Mouse (Mus musculus): ENCODE measurements at regions not wholly inside any gene's neighbourhood (a gene's known extent, or its start where the extent isn't known, plus 50 kb on each side); places are given as distances from the start of the nearest gene placed in this dataset.

- H3K4me1 ChIP-seq, result no peaks in the 10 kb centered on the region
- H3K4me3 ChIP-seq, result no peak overlapping the region
- no peaks in the 10 kb centered on the region for H3K27me3 ChIP-seq
- no peaks in the 10 kb centered on the region for H3K36me3 ChIP-seq
- H3K27ac ChIP-seq (replicated peaks), result no peak overlapping the region
- 69% methylated on average over 2 of the region's 2 CpGs for WGBS
- H3K9me3 ChIP-seq, result no peaks in the 10 kb centered on the region
- no peak for ATAC-seq (replicated peaks)
- H3K4me2 ChIP-seq (replicated peaks), result no peak overlapping the region
- no peak overlapping the region for H3K9ac ChIP-seq (replicated peaks)
Measured at GRCm38 (mm10) chr14:62118542-62118953, 173.8 kb upstream of the Rnaseh2b start.

DNA sequence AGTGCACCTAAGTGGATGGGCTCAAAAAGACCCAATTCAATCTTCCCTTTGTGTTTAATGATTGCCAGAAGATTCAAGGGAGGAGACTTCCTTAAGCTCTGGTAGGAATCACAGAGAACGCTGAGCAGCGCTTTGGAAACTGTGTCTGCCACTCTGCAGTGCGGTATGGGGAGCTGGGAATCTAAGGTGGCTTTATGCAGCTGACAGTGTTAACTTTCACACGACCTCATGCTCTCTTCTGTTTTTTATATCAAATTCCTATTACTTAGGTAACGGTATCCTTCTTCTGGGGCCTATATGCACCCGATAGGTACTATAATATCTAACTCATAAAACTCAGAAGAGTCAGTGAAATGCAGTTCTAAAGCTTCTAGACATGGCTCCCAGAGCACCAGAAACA is 163.5 kb upstream of the Rnaseh2b start:
- ATAC-seq (replicated peaks), result no peak
- H3K27ac ChIP-seq (replicated peaks), result no peak overlapping the region
- H3K27me3 ChIP-seq, result no peaks in the 10 kb centered on the region
- 86% methylated on average over 6 of the region's 6 CpGs for WGBS
- no peak overlapping the region for H3K9ac ChIP-seq (replicated peaks)
- H3K36me3 ChIP-seq, result no peaks in the 10 kb centered on the region
- H3K4me1 ChIP-seq, result no peaks in the 10 kb centered on the region
- no peak overlapping the region for H3K4me2 ChIP-seq (replicated peaks)
- no peaks in the 10 kb centered on the region for H3K9me3 ChIP-seq
- H3K4me3 ChIP-seq, result no peak overlapping the region

DNA sequence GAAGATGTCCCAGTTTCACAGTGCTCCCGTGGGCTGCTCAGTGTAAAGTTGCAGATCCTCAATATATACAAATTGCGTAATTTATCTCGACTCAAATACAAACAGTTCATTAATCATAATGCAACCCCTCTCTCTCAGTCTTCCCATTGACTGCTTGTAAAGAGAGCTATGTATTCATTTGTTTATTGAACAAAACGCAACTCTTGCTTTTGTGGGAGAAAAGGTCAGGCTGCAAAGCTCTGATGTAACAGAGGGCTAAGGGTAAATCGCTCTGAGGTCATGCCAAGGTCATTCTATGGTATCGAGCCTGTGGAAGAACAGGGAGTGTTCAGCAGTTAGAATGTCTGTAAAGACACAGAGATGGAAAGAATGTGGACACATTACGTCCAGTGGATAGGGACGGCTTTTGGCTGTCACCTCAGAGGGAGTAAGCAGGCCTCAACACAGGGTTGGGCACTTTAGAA is 160.0 kb upstream of the Rnaseh2b start:
- ATAC-seq (replicated peaks), result no peak
- Histone ChIP-seq H3K4me2 (replicated peaks) (no peak overlapping the region), H3K27ac (replicated peaks) (no peak overlapping the region), H3K4me3 (no peak overlapping the region), H3K9me3 (0 out of 2 replicates have a peak, but pooled peaks cover 8% of the 10 kb centered on the region), H3K9ac (replicated peaks) (no peak overlapping the region), H3K4me1 (no peaks in the 10 kb centered on the region), H3K27me3 (no peaks in the 10 kb centered on the region), H3K36me3 (no peaks in the 10 kb centered on the region)
- WGBS, result 75% methylated on average over 8 of the region's 8 CpGs

- Histone ChIP-seq H3K27me3 (no peaks in the 10 kb centered on the region), H3K4me1 (no peaks in the 10 kb centered on the region), H3K4me3 (no peak overlapping the region), H3K9me3 (0 out of 2 replicates have a peak, but pooled peaks cover 8% of the 10 kb centered on the region), H3K9ac (replicated peaks) (no peak overlapping the region), H3K27ac (replicated peaks) (no peak overlapping the region), H3K36me3 (no peaks in the 10 kb centered on the region), H3K4me2 (replicated peaks) (no peak overlapping the region)
- WGBS, result 78% methylated on average over 5 of the region's 5 CpGs
- ATAC-seq (replicated peaks), result no peak
Measured at GRCm38 (mm10) chr14:62137981-62138380, 154.4 kb upstream of the Rnaseh2b start.

GRCm38 (mm10) chr14:62144385-62145030 is 147.9 kb upstream of the Rnaseh2b start:
- no peaks in the 10 kb centered on the region for H3K4me1 ChIP-seq
- no peak overlapping the region for H3K27ac ChIP-seq (replicated peaks)
- H3K4me2 ChIP-seq (replicated peaks), result no peak overlapping the region
- H3K4me3 ChIP-seq, result no peak overlapping the region
- no peak overlapping the region for H3K9ac ChIP-seq (replicated peaks)
- H3K9me3 ChIP-seq, result no peaks in the 10 kb centered on the region
- no peaks in the 10 kb centered on the region for H3K36me3 ChIP-seq
- WGBS, result 88% methylated on average over 17 of the region's 17 CpGs
- ATAC-seq (replicated peaks), result no peak
- H3K27me3 ChIP-seq, result no peaks in the 10 kb centered on the region

GRCm38 (mm10) chr14:62157038-62157716 is 135.2 kb upstream of the Rnaseh2b start:
- no peaks in the 10 kb centered on the region for H3K36me3 ChIP-seq

DNA sequence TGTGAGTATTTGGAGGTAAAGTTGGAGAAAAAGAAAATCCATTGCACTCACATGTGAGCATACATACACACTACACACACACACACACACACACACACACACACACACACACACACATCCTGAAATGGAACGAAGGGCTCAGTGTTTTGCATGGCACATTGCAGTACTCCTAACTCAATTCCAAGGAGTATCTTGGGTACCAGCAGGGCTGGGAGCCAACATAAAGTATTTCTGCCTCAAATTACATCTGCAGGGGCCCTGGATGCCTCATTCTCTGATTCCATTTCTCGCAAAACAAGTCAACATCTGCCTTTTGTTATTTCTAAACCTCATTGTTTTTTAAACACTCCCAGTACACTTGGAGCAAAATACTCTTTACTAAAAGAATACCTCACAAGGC is 132.7 kb upstream of the Rnaseh2b start:
- ATAC-seq (replicated peaks), result no peak
- no peak overlapping the region for H3K4me2 ChIP-seq (replicated peaks)
- no peak overlapping the region for H3K27ac ChIP-seq (replicated peaks)
- no peak overlapping the region for H3K9ac ChIP-seq (replicated peaks)
- no peaks in the 10 kb centered on the region for H3K9me3 ChIP-seq
- no peaks in the 10 kb centered on the region for H3K36me3 ChIP-seq
- 75% methylated on average over 2 of the region's 2 CpGs for WGBS
- no peaks in the 10 kb centered on the region for H3K4me1 ChIP-seq
- no peak overlapping the region for H3K4me3 ChIP-seq
- no peaks in the 10 kb centered on the region for H3K27me3 ChIP-seq

More at GRCm38 (mm10) chr14:62157038-62157716, 135.2 kb upstream of the Rnaseh2b start:
- H3K4me1 ChIP-seq, result no peaks in the 10 kb centered on the region
- no peak for ATAC-seq (replicated peaks)
- H3K4me2 ChIP-seq (replicated peaks), result no peak overlapping the region
- H3K27ac ChIP-seq (replicated peaks), result no peak overlapping the region
- H3K9ac ChIP-seq (replicated peaks), result no peak overlapping the region
- no peaks in the 10 kb centered on the region for H3K9me3 ChIP-seq
- WGBS, result 85% methylated on average over 7 of the region's 7 CpGs
- H3K27me3 ChIP-seq, result no peaks in the 10 kb centered on the region
- no peak overlapping the region for H3K4me3 ChIP-seq

DNA sequence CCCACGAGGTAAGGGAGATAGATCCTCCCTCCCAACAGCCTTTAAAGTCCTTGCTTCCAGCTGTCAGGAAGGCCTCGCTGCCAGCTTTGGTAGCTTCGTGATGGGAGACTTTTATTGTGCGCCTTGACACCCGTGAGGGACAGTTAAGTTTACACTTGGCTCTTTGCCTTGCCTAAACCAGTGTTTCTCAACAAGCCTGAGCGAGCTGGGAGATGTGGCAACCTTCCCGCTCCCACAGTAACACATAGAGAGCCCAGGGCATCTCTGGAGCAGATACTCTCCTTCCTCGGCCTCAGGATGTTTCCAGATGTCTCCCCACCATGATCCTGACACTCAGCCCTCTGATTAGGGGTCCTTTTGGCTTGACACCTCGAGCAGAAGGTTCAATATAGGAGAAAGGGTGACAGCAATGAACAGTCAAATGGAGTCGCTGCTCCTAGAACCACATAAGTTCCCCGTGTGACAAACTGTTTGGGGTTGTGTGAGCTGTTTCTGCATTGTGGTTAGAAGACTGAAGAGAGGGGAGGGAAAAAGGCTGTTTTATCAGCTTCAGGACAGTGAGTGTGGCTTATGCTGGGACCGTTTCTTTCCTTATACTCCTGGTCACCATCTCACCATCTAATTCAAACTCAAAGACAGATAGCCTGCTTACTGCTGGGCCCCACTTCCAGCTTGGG is 129.1 kb upstream of the Rnaseh2b start:
- 71% methylated on average over 12 of the region's 12 CpGs for WGBS
- no peak overlapping the region for H3K9ac ChIP-seq (replicated peaks)
- no peaks in the 10 kb centered on the region for H3K4me1 ChIP-seq
- H3K27me3 ChIP-seq, result no peaks in the 10 kb centered on the region
- no peak overlapping the region for H3K27ac ChIP-seq (replicated peaks)
- no peak for ATAC-seq (replicated peaks)
- H3K4me3 ChIP-seq, result no peak overlapping the region
- no peak overlapping the region for H3K4me2 ChIP-seq (replicated peaks)
- no peaks in the 10 kb centered on the region for H3K9me3 ChIP-seq
- no peaks in the 10 kb centered on the region for H3K36me3 ChIP-seq

DNA sequence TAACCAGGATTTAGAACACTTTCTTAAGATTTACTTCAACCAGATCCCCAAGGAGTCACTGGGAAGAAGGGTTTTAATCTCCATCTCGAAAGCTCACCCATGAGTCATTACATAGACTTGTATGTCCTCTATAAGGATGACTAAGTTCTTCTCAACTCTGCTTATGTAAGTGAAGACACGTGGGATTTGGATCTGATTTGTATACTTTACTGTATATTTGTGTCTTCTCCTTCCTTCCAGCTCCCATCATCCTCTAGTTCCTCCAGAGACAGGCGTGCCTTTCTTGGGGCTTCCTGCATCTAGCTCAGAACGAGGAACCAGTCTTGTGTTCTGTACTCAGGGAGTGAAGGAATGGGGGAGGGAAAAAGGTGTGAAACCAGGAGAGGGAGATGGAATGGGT is 127.5 kb upstream of the Rnaseh2b start:
- 82% methylated on average over 4 of the region's 4 CpGs for WGBS
- ATAC-seq (replicated peaks), result no peak

DNA sequence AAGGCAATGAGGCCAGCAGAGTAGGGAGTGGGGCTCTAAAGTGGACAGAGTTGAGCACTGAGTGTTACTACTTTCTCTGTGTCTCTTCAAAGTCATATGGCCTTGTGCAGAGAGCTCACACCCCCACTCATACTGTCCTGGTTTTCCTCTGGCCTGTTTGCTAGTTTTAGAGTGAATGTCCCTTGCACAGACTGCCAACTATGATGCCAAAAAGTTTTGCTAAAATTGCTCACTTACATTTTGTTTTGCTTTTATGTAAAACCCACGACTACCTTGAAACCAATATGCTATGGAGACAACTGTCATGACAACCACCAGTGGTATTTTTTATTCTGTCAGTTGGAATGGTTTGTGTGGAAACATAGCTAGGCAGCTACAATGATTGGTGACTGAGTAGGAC is 126.4 kb upstream of the Rnaseh2b start:
- H3K4me1 ChIP-seq, result no peaks in the 10 kb centered on the region
- no peak overlapping the region for H3K4me3 ChIP-seq
- H3K27ac ChIP-seq (replicated peaks), result no peak overlapping the region
- H3K9me3 ChIP-seq, result no peaks in the 10 kb centered on the region
- H3K36me3 ChIP-seq, result no peaks in the 10 kb centered on the region
- no peak overlapping the region for H3K9ac ChIP-seq (replicated peaks)
- no peak overlapping the region for H3K4me2 ChIP-seq (replicated peaks)
- no peaks in the 10 kb centered on the region for H3K27me3 ChIP-seq
- ATAC-seq (replicated peaks), result no peak
- WGBS, result 77% methylated on average over 1 of the region's 1 CpGs

More for the DNA sequence above, 127.5 kb upstream of the Rnaseh2b start:
- H3K4me3 ChIP-seq, result no peak overlapping the region
- H3K4me2 ChIP-seq (replicated peaks), result no peak overlapping the region
- no peaks in the 10 kb centered on the region for H3K9me3 ChIP-seq
- no peak overlapping the region for H3K9ac ChIP-seq (replicated peaks)
- no peaks in the 10 kb centered on the region for H3K36me3 ChIP-seq
- H3K4me1 ChIP-seq, result no peaks in the 10 kb centered on the region
- no peak overlapping the region for H3K27ac ChIP-seq (replicated peaks)
- no peaks in the 10 kb centered on the region for H3K27me3 ChIP-seq

GRCm38 (mm10) chr14:62166596-62166995 is 125.8 kb upstream of the Rnaseh2b start:
- 50% methylated on average over 5 of the region's 5 CpGs for WGBS
- Histone ChIP-seq H3K27me3 (no peaks in the 10 kb centered on the region), H3K9me3 (no peaks in the 10 kb centered on the region), H3K4me3 (no peak overlapping the region), H3K36me3 (no peaks in the 10 kb centered on the region), H3K27ac (replicated peaks) (no peak overlapping the region), H3K9ac (replicated peaks) (no peak overlapping the region), H3K4me2 (replicated peaks) (no peak overlapping the region), H3K4me1 (peaks cover 4% of the 10 kb centered on the region)
- ATAC-seq (replicated peaks), result no peak

DNA sequence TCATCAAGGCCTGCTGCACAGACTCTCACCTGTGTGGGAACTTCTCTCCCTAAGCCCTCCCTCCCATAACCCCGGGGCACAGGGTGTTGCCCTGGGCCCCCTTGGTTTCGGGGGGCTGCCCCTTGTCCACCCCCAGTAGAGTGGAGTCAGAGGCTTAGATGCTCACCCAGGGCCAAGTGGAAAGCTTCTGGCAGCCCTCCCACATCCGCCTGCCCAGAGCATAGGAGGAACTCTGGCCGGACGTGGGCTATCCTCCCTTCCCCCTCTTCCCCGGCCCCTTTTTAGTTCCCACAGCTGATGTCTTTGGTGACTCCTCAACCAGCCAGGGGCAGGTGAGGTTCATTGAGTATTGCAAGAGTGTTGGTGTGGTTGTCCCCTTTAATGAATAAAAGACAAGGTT is 125.3 kb upstream of the Rnaseh2b start:
- H3K9me3 ChIP-seq, result no peaks in the 10 kb centered on the region
- H3K4me1 ChIP-seq, result peaks cover 7% of the 10 kb centered on the region
- no peak overlapping the region for H3K4me3 ChIP-seq
- H3K27me3 ChIP-seq, result no peaks in the 10 kb centered on the region
- H3K36me3 ChIP-seq, result no peaks in the 10 kb centered on the region
- no peak overlapping the region for H3K9ac ChIP-seq (replicated peaks)
- H3K4me2 ChIP-seq (replicated peaks), result no peak overlapping the region
- H3K27ac ChIP-seq (replicated peaks), result no peak overlapping the region
- 81% methylated on average over 6 of the region's 6 CpGs for WGBS
- ATAC-seq (replicated peaks), result no peak
